Mouse (Mus musculus) testis, adult 2 months (tissue): ENCODE measurements around the gene Fmo5. TPM values are rescaled to one million over a fixed set of nuclear protein-coding genes. Genes with fewer than 3 reads are reported as not detected.

Source experiments
- H3K27ac ChIP-seq: fragments of 200-500 bp; 2 replicates; pipeline ENCODE4 v1.5.1; 2012; ENCODE audit warnings: low read depth, low read length; ENCODE audit not compliant: control insufficient read depth, insufficient read depth
- H3K27me3 ChIP-seq: fragments of 200-500 bp; 2 replicates; pipeline ENCODE4 v1.6.1; 2012; ENCODE audit warnings: mild to moderate bottlenecking, low read length, moderate library complexity; ENCODE audit not compliant: control insufficient read depth, insufficient read depth
- H3K36me3 ChIP-seq: fragments of 200-500 bp; 2 replicates; pipeline ENCODE4 v1.6.1; 2012; ENCODE audit warnings: mild to moderate bottlenecking, low read length; ENCODE audit not compliant: control insufficient read depth, insufficient read depth
- H3K4me1 ChIP-seq: fragments of 200-500 bp; 2 replicates; pipeline ENCODE4 v1.6.1; 2012; ENCODE audit warnings: low read length; ENCODE audit not compliant: control insufficient read depth, insufficient read depth
- H3K4me3 ChIP-seq: fragments of 200-500 bp; 2 replicates; pipeline ENCODE4 v1.5.1; 2012; ENCODE audit warnings: low read depth, mild to moderate bottlenecking, low read length, moderate library complexity, mixed read lengths; ENCODE audit not compliant: control insufficient read depth
- CTCF ChIP-seq: fragments of 200-500 bp; IDR thresholded peaks from 2 replicates; pipeline ENCODE4 v1.5.1; 2012; ENCODE audit warnings: low read depth, mild to moderate bottlenecking, inconsistent platforms, low read length, moderate library complexity; ENCODE audit not compliant: control insufficient read depth, insufficient read depth, insufficient replicate concordance
- POLR2A ChIP-seq: fragments of 200-500 bp; IDR thresholded peaks from 2 replicates; pipeline ENCODE4 v1.6.1; 2012; ENCODE audit warnings: low read depth, mild to moderate bottlenecking, inconsistent platforms, low read length, moderate library complexity; ENCODE audit not compliant: control insufficient read depth
- polyA plus RNA-seq: library from polyadenylated mRNA; depleted of rRNA; stranded (reverse); fragments of >200 nt; gene quantifications from 2 replicates; pipeline ENCODE4 v1.2.3, GENCODE M21; 2012

Fmo5 gene
- polyA plus RNA-seq, 1 experiment, result 1.3 TPM

- H3K27ac ChIP-seq, result no peak overlapping the region
- TF ChIP-seq CTCF (no peak), POLR2A (no peak)
- no peaks in the 10 kb centered on the region for H3K27me3 ChIP-seq
- no peak overlapping the region for H3K4me3 ChIP-seq
- no peaks in the 10 kb centered on the region for H3K4me1 ChIP-seq
- H3K36me3 ChIP-seq, result no peaks in the 10 kb centered on the region
These were observed 20.9 kb downstream of the Fmo5 start for GRCm38 (mm10) chr3:97649469-97649868.

GRCm38 (mm10) chr3:97651604-97652003 is 23.0 kb downstream of the Fmo5 start:
- Histone ChIP-seq H3K27ac (no peak overlapping the region), H3K4me1 (no peaks in the 10 kb centered on the region), H3K27me3 (no peaks in the 10 kb centered on the region), H3K4me3 (no peak overlapping the region), H3K36me3 (no peaks in the 10 kb centered on the region)
- TF ChIP-seq POLR2A, result no peak
- no peak for TF ChIP-seq CTCF

- Histone ChIP-seq H3K4me1 (peaks cover 2% of the 10 kb centered on the region; the same call in 1 of the 2 replicates), H3K4me3 (no peak overlapping the region), H3K27me3 (no peaks in the 10 kb centered on the region), H3K36me3 (no peaks in the 10 kb centered on the region), H3K27ac (no peak overlapping the region)
- TF ChIP-seq POLR2A, result no peak
- TF ChIP-seq CTCF, result no peak
These were observed 25.2 kb downstream of the Fmo5 start for GRCm38 (mm10) chr3:97653781-97654180.

- no peak for TF ChIP-seq POLR2A
- TF ChIP-seq CTCF, result peak; percentile 47; the same call in 1 of the 2 replicates
- H3K27ac ChIP-seq, result no peak overlapping the region
These were observed 26.3 kb downstream of the Fmo5 start for GRCm38 (mm10) chr3:97654901-97655300.

GRCm38 (mm10) chr3:97657655-97658411 is 29.2 kb downstream of the Fmo5 start, which contains the start of gene Prkab2:
Gene Prkab2 (plus strand): TSS chr3:97658193.
- peak within 1 kb of the TSS; percentile 59 for H3K27ac ChIP-seq
- no peak; the same call in none of the 2 replicates for TF ChIP-seq POLR2A
- no peak for TF ChIP-seq CTCF
- H3K4me3 ChIP-seq, result peak within 1 kb of the TSS; percentile 98
- no peaks in the 10 kb centered on the region for H3K27me3 ChIP-seq
- peaks cover 4% of the 10 kb centered on the region; the same call in 1 of the 2 replicates for H3K4me1 ChIP-seq
- H3K36me3 ChIP-seq, result no peaks in the 10 kb centered on the region

More at GRCm38 (mm10) chr3:97654901-97655300, 26.3 kb downstream of the Fmo5 start:
- no peaks in the 10 kb centered on the region for H3K27me3 ChIP-seq
- no peaks in the 10 kb centered on the region for H3K36me3 ChIP-seq
- H3K4me3 ChIP-seq, result no peak overlapping the region
- peaks cover 4% of the 10 kb centered on the region; the same call in 1 of the 2 replicates for H3K4me1 ChIP-seq

- H3K27me3 ChIP-seq, result no peaks in the 10 kb centered on the region
These were observed 30.0 kb downstream of the Fmo5 start for GRCm38 (mm10) chr3:97658426-97659193.

GRCm38 (mm10) chr3:97659746-97660145 is 31.1 kb downstream of the Fmo5 start:
- TF ChIP-seq CTCF (no peak), POLR2A (no peak)
- no peak overlapping the region for H3K4me3 ChIP-seq
- H3K4me1 ChIP-seq, result peaks cover 4% of the 10 kb centered on the region; the same call in 1 of the 2 replicates
- no peaks in the 10 kb centered on the region; the same call in 1 of the 2 replicates for H3K36me3 ChIP-seq
- no peak overlapping the region for H3K27ac ChIP-seq
- no peaks in the 10 kb centered on the region for H3K27me3 ChIP-seq

More at GRCm38 (mm10) chr3:97658426-97659193, 30.0 kb downstream of the Fmo5 start:
- TF ChIP-seq CTCF (no peak), POLR2A (no peak)
- H3K4me1 ChIP-seq, result peaks cover 4% of the 10 kb centered on the region; the same call in 1 of the 2 replicates
- peak overlapping the region; percentile 59 for H3K27ac ChIP-seq
- H3K4me3 ChIP-seq, result peak overlapping the region; percentile 98
- H3K36me3 ChIP-seq, result no peaks in the 10 kb centered on the region
